Mouse (Mus musculus): Measurements from ENCODE around the gene Wdr70. TPM values are rescaled to one million over a fixed set of nuclear protein-coding genes. Genes with fewer than 3 reads are reported as not detected.

Wdr70 gene
- polyA plus RNA-seq, 1 experiment from 2014 or later, result 29.1 TPM

GRCm38 (mm10) chr15:8006056-8006455, 93.0 kb downstream of the Wdr70 start:
- no peak overlapping the region for H3K9ac ChIP-seq (replicated peaks; ENCODE audit: low read depth)
- no peak for TF ChIP-seq CTCF (IDR thresholded peaks at IDR 0.05)
- TF ChIP-seq EP300 (IDR thresholded peaks at IDR 0.05), result no peak
- no peaks in the 10 kb centered on the region for H3K27me3 ChIP-seq (replicated peaks; ENCODE audit: insufficient read depth, low read length)
- DNase-seq (ENCODE audit: low spot score) (no peak), ATAC-seq (no peak)
- no peaks in the 10 kb centered on the region for H3K36me3 ChIP-seq (ENCODE audit: insufficient read depth, low read length)
- H3K4me1 ChIP-seq (ENCODE audit: insufficient read depth, low read depth, low read length), result no peaks in the 10 kb centered on the region
- no peaks in the 10 kb centered on the region for H3K9me3 ChIP-seq (ENCODE audit: low read length)
- 88% methylated on average over 1 of the region's 1 CpGs for WGBS
- H3K4me3 ChIP-seq (ENCODE audit: low read depth, low read length), result no peak overlapping the region
- no peak overlapping the region for H3K27ac ChIP-seq (ENCODE audit: low read length)
- H3K4me2 ChIP-seq (replicated peaks; ENCODE audit: low read depth, low read length), result no peak overlapping the region

GRCm38 (mm10) chr15:8005506-8005905, 93.5 kb downstream of the Wdr70 start:
- H3K27me3 ChIP-seq (replicated peaks; ENCODE audit: insufficient read depth, low read length), result no peaks in the 10 kb centered on the region
- H3K4me3 ChIP-seq (ENCODE audit: low read depth, low read length), result no peak overlapping the region
- H3K9ac ChIP-seq (replicated peaks; ENCODE audit: low read depth), result no peak overlapping the region
- no peaks in the 10 kb centered on the region for H3K36me3 ChIP-seq (ENCODE audit: insufficient read depth, low read length)
- H3K4me2 ChIP-seq (replicated peaks; ENCODE audit: low read depth, low read length), result no peak overlapping the region
- no peaks in the 10 kb centered on the region for H3K9me3 ChIP-seq (ENCODE audit: low read length)
- 58% methylated on average over 5 of the region's 5 CpGs for WGBS
- no peaks in the 10 kb centered on the region for H3K4me1 ChIP-seq (ENCODE audit: insufficient read depth, low read depth, low read length)
- DNase-seq (ENCODE audit: low spot score) (peak; percentile 66), ATAC-seq (peak; percentile 74)
- peak; percentile 45 for TF ChIP-seq CTCF (IDR thresholded peaks at IDR 0.05)
- TF ChIP-seq EP300 (IDR thresholded peaks at IDR 0.05), result peak; percentile 15; the same call in 1 of the 2 replicates
- H3K27ac ChIP-seq (ENCODE audit: low read length), result no peak overlapping the region

- whole genome bisulfite sequencing, result 63% methylated on average over 8 of the region's 8 CpGs
- no peak for TF ChIP-seq EP300 (IDR thresholded peaks at IDR 0.05)
- TF ChIP-seq CTCF (IDR thresholded peaks at IDR 0.05), result no peak
Observed at GRCm38 (mm10) chr15:8003789-8004188, 95.2 kb downstream of the Wdr70 start.

GRCm38 (mm10) chr15:7998843-7999546, 100.0 kb downstream of the Wdr70 start:
- ATAC-seq, result no peak
- Histone ChIP-seq H3K9ac (replicated peaks; ENCODE audit: low read depth) (no peak overlapping the region), H3K4me1 (ENCODE audit: insufficient read depth, low read depth, low read length) (no peaks in the 10 kb centered on the region), H3K4me3 (ENCODE audit: low read depth, low read length) (no peak overlapping the region), H3K9me3 (ENCODE audit: low read length) (no peaks in the 10 kb centered on the region), H3K4me2 (replicated peaks; ENCODE audit: low read depth, low read length) (no peak overlapping the region), H3K36me3 (ENCODE audit: insufficient read depth, low read length) (no peaks in the 10 kb centered on the region), H3K27ac (ENCODE audit: low read length) (no peak overlapping the region), H3K27me3 (replicated peaks; ENCODE audit: insufficient read depth, low read length) (no peaks in the 10 kb centered on the region)
- no peak for TF ChIP-seq EP300 (IDR thresholded peaks at IDR 0.05)
- TF ChIP-seq CTCF (IDR thresholded peaks at IDR 0.05), result no peak
- no peak for DNase-seq (ENCODE audit: low spot score)
- WGBS, result 67% methylated on average over 14 of the region's 14 CpGs

More at GRCm38 (mm10) chr15:8003789-8004188, 95.2 kb downstream of the Wdr70 start:
- Histone ChIP-seq H3K9me3 (ENCODE audit: low read length) (no peaks in the 10 kb centered on the region), H3K9ac (replicated peaks; ENCODE audit: low read depth) (no peak overlapping the region), H3K4me2 (replicated peaks; ENCODE audit: low read depth, low read length) (no peak overlapping the region), H3K4me3 (ENCODE audit: low read depth, low read length) (no peak overlapping the region), H3K27ac (ENCODE audit: low read length) (no peak overlapping the region), H3K36me3 (ENCODE audit: insufficient read depth, low read length) (no peaks in the 10 kb centered on the region), H3K27me3 (replicated peaks; ENCODE audit: insufficient read depth, low read length) (no peaks in the 10 kb centered on the region), H3K4me1 (ENCODE audit: insufficient read depth, low read depth, low read length) (no peaks in the 10 kb centered on the region)
- no peak for DNase-seq (ENCODE audit: low spot score)
- ATAC-seq, result no peak

GRCm38 (mm10) chr15:7998095-7998494, 100.9 kb downstream of the Wdr70 start:
- no peak for ATAC-seq
- H3K36me3 ChIP-seq (ENCODE audit: insufficient read depth, low read length), result no peaks in the 10 kb centered on the region
- WGBS, result 73% methylated on average over 2 of the region's 2 CpGs

GRCm38 (mm10) chr15:7993721-7994120, 105.3 kb downstream of the Wdr70 start:
- no peaks in the 10 kb centered on the region for H3K9me3 ChIP-seq (ENCODE audit: low read length)
- H3K4me3 ChIP-seq (ENCODE audit: low read depth, low read length), result no peak overlapping the region
- H3K4me1 ChIP-seq (ENCODE audit: insufficient read depth, low read depth, low read length), result no peaks in the 10 kb centered on the region
- 62% methylated on average over 6 of the region's 6 CpGs for WGBS
- no peak overlapping the region for H3K27ac ChIP-seq (ENCODE audit: low read length)
- H3K9ac ChIP-seq (replicated peaks; ENCODE audit: low read depth), result no peak overlapping the region
- no peak overlapping the region for H3K4me2 ChIP-seq (replicated peaks; ENCODE audit: low read depth, low read length)
- H3K36me3 ChIP-seq (ENCODE audit: insufficient read depth, low read length), result no peaks in the 10 kb centered on the region
- TF ChIP-seq CTCF (IDR thresholded peaks at IDR 0.05), result no peak
- no peak for TF ChIP-seq EP300 (IDR thresholded peaks at IDR 0.05)
- ATAC-seq (no peak), DNase-seq (ENCODE audit: low spot score) (no peak)
- no peaks in the 10 kb centered on the region for H3K27me3 ChIP-seq (replicated peaks; ENCODE audit: insufficient read depth, low read length)

More at GRCm38 (mm10) chr15:7998095-7998494, 100.9 kb downstream of the Wdr70 start:
- Histone ChIP-seq H3K4me3 (ENCODE audit: low read depth, low read length) (no peak overlapping the region), H3K9ac (replicated peaks; ENCODE audit: low read depth) (no peak overlapping the region), H3K4me2 (replicated peaks; ENCODE audit: low read depth, low read length) (no peak overlapping the region), H3K27me3 (replicated peaks; ENCODE audit: insufficient read depth, low read length) (no peaks in the 10 kb centered on the region), H3K27ac (ENCODE audit: low read length) (no peak overlapping the region), H3K9me3 (ENCODE audit: low read length) (no peaks in the 10 kb centered on the region), H3K4me1 (ENCODE audit: insufficient read depth, low read depth, low read length) (no peaks in the 10 kb centered on the region)
- DNase-seq (ENCODE audit: low spot score), result no peak
- TF ChIP-seq EP300 (IDR thresholded peaks at IDR 0.05) (no peak), CTCF (IDR thresholded peaks at IDR 0.05) (no peak)
